Comparison of ENCODE assay signal across 8 mouse cellular contexts in the genomic region with DNA sequence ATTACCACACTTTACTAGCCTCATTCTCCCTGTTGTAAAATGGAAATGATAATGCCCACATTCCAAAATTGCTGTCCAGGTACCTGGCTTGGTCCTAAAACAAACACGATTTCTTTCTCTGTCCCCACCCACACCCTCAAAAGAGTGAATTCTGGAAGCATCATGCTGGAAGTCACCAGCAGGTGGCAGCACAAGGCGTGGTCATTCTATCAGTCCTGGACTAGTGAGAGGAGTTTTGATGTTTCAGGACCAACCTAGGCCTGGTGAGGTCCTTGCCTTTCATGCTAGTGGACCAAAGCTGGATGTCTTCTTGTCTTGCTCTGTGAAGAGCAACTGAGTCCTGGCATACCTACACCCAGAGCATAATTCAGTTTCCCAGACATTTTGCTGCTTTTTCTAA.
DNase-seq lines count a peak whose midpoint lies in the region; ATAC-seq and TF ChIP-seq lines count a peak whose summit lies in the region.
"Had no signal": no experiment of that assay in that cellular context is flagged by ENCODE, and none has a peak within 500 bp of the region (broad histone marks: within the 10 kb centered on the region; RNA-seq: fewer than 3 reads in every experiment).

No protein-coding gene starts in this region.

- no peak overlapping the region for H3K4me2 ChIP-seq in kidney, embryonic 15.5 days
- H3K4me2 ChIP-seq in limb, embryonic 14.5 days (replicated peaks; ENCODE audit: low read depth, low read length, severe bottlenecking) = no peak overlapping the region

- H3K27me3 ChIP-seq in kidney, embryonic 15.5 days = no peaks in the 10 kb centered on the region
- no peaks in the 10 kb centered on the region for H3K27me3 ChIP-seq in limb, embryonic 14.5 days (ENCODE audit: control insufficient read depth, insufficient read depth, low read length)
- H3K27me3 ChIP-seq in splenic B cell, adult 2 months (ENCODE audit: control insufficient read depth, insufficient read depth, low read length, poor library complexity, severe bottlenecking) = no peaks in the 10 kb centered on the region

- H3K9me3 ChIP-seq in kidney, embryonic 15.5 days (replicated peaks) = no peaks in the 10 kb centered on the region
- no peaks in the 10 kb centered on the region for H3K9me3 ChIP-seq in limb, embryonic 14.5 days (ENCODE audit: control insufficient read depth, low read length)

- no peaks in the 10 kb centered on the region for H3K4me1 ChIP-seq in kidney, embryonic 15.5 days
- no peaks in the 10 kb centered on the region for H3K4me1 ChIP-seq in limb, embryonic 14.5 days (ENCODE audit: control insufficient read depth, insufficient read depth, low read length)

- H3K4me3 ChIP-seq in kidney, embryonic 15.5 days (replicated peaks) = no peak overlapping the region
- no peak overlapping the region for H3K4me3 ChIP-seq in limb, embryonic 14.5 days (replicated peaks; ENCODE audit: low read length)

- no peaks in the 10 kb centered on the region for H3K36me3 ChIP-seq in kidney, embryonic 15.5 days
- H3K36me3 ChIP-seq in limb, embryonic 14.5 days (ENCODE audit: control insufficient read depth, insufficient read depth, low read length) = no peaks in the 10 kb centered on the region
- no peaks in the 10 kb centered on the region for H3K36me3 ChIP-seq in splenic B cell, adult 2 months (ENCODE audit: control insufficient read depth, insufficient read depth, low read length, poor library complexity, severe bottlenecking)

- 13% methylated on average over 2 of the region's 2 CpGs for WGBS in kidney, embryonic 15.5 days
- 10% methylated on average over 2 of the region's 2 CpGs for WGBS in limb, embryonic 14.5 days

- DNase-seq in adrenal gland, adult 8-10 months = peak; percentile 32
- DNase-seq in gastrocnemius, postnatal 36 days = peak; percentile 30 to 49
- peak; percentile 79 for DNase-seq in limb, embryonic 14.5 days (ENCODE audit: low spot score)
- peak; percentile 66 for DNase-seq in neural tube, embryonic 10.5 days (ENCODE audit: extremely low spot score, low spot score)
- DNase-seq in splenic B cell, adult 2 months (ENCODE audit: low read depth, low spot score) = peak; percentile 79

- no peak overlapping the region for H3K9ac ChIP-seq in kidney, embryonic 15.5 days
- no peak overlapping the region for H3K9ac ChIP-seq in limb, embryonic 14.5 days (ENCODE audit: low read depth, low read length, severe bottlenecking)

- ATAC-seq in common myeloid progenitor, adult 5-6 weeks (replicated peaks; ENCODE audit: low read depth, poor library complexity, severe bottlenecking) = peak; percentile 87
- ATAC-seq in kidney, embryonic 15.5 days (replicated peaks; ENCODE audit: low FRiP score) = 0 out of 2 replicates have a peak, but pooled peaks have one; percentile 46
- ATAC-seq in limb, embryonic 14.5 days (ENCODE audit: low FRiP score, low read depth) = no peak

- no peak overlapping the region for H3K27ac ChIP-seq in kidney, embryonic 15.5 days
- H3K27ac ChIP-seq in limb, embryonic 14.5 days (replicated peaks; ENCODE audit: low read depth, low read length) = no peak overlapping the region
- H3K27ac ChIP-seq: macrophage had no signal

- intact Hi-C loops in gastrocnemius, postnatal 36 days (cut with DNase I) = loop anchor here (2.0 to 10.0 kb wide), 2 partner anchors 131 to 171 kb away; no protein-coding TSS in a partner anchor

- no peak for TF ChIP-seq POLR2A in limb, embryonic 14.5 days (IDR thresholded peaks at IDR 0.05; ENCODE audit: borderline replicate concordance, extremely low read depth, insufficient read depth, insufficient read length)
